Mouse (Mus musculus) heart, adult 18-20 months (tissue): ENCODE results near the gene Klrb1. TPM values are rescaled to one million over a fixed set of nuclear protein-coding genes. Genes with fewer than 3 reads are reported as not detected.
"Not testable (repeated sequence)": the region's sequence is repeated elsewhere in the genome, so short reads cannot be mapped to it uniquely, and the experiment has no call there.

Experiments
- DNase-seq, 2 experiments: peaks; one replicate each; pipeline ENCODE4 v3.0.0; 2021 to 2022; ENCODE audit warnings: mixed read lengths in 1 of 2
- long read RNA-seq, 2 experiments: library from polyadenylated mRNA; stranded (forward); transcript quantifications; one replicate each; pipeline ENCODE4 v2.0.0; 2021
- total RNA-seq, 2 experiments: library from RNA; stranded (reverse); gene quantifications; 2 replicates each; pipeline ENCODE4 v1.2.3; 2021

The Klrb1 gene
- total RNA-seq, result not detected
- long read RNA-seq, experiment 1, result 0 reads
- long read RNA-seq, experiment 2, result 0 reads

GRCm38 (mm10) chr6:128722959-128723358 is at the start of gene Klrb1:
Gene Klrb1, minus strand, starts transcription at chr6:128723059.
- DNase-seq, result no peak

- DNase-seq, result no peak
These were observed 46.8 kb upstream of the Klrb1 start for GRCm38 (mm10) chr6:128769481-128770253.

- no peak for DNase-seq
These were observed 45.2 kb upstream of the Klrb1 start for GRCm38 (mm10) chr6:128768047-128768446.

- DNase-seq, result peak; percentile 53 to 54
These were observed 43.8 kb upstream of the Klrb1 start for GRCm38 (mm10) chr6:128766486-128767254.

GRCm38 (mm10) chr6:128765211-128765610 is 42.4 kb upstream of the Klrb1 start:
- no peak for DNase-seq

DNA sequence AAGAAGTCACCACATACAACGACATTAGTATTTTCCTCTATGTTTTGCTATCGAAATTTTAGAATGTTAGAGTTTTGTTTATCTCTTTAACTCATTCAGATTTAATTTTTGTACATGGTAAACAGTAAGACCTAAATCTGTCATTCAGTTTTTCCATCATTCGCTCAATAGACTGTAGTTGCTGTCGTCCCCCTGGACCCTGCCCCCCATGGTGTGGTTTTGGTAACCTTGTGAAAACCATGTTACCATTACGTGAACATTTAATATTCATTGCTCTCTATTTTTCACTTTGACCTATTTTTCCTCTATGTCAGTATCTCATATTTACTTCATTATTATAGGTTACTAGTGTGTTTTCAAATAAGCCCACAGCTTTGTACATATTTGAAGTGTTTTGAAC is 41.7 kb upstream of the Klrb1 start:
- DNase-seq, result no peak

DNA sequence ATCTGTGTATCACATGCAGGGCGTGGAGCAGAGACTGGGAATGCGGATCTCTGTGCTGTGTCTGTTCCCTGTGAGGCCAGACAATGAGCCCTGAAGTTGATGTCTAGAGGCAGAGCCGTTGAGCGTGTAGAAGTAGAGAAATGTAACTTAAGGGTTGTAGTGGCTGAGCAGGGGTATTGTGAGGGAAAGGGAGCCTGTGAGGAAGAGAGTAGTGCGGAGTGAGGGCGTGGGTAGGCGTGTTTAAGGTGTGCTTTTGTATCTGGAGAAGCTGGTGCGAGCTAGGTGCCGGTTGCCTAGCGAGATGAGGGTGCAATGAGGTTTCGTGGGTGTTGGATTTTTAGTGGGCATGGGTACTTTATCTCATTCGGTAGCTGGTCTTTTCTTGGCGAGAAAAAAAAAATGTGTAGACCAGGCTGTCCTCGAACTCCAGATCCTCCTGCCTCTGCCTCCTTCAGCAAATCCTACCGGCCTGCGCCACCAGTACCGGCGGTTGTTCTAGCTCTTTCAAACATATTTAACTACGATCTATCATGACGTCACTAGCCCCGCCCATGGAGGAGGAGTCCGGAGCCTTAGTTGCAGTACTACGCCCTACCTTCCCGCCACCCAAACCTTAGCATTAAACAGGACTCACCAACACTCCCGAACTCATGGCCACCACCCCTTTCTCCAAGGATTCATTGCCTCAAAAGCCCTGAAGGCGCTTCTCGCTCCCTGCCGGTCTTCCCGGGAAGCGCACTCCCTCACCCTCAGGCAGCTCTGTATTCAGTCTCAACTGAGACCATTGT is 41.1 kb upstream of the Klrb1 start:
- peak; percentile 97 to 98 for DNase-seq

DNA sequence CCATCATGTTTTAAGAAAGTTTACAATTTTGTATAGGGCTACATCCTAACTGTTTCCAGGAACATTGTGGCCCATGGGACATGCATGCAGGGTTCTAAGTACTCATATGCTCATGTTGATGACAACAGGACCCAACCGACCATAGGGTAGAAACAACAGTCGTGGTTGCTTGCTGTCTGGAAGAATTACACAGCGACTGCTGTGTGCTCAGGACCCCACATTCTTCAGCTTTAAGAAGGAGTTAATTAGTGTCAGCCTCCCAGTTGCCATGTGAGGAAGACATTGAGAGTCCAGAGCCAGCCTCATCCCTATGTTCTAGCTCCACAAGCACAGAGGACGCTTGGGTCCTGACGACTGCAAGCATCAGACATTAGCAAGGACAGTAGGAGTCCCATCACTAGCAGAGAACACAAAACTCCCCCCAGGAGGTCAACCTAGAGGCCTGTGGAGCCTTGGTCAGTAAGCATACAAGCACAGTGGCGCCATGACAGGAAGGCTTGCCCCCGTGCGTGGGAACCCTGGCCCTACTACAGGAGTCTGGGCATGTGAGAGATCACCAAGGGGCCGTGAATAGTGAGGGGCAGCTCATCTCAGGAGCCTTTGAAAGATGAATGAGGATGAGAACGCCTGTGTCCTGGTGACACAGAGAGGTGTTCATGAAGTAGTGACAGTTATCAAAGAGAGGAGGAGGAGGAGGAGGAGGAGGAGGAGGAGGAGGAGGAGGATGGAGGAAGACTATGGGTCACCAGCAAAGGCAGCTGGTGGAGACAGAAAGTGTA is 40.2 kb upstream of the Klrb1 start:
- not testable (repeated sequence) for DNase-seq

GRCm38 (mm10) chr6:128761144-128761540 is 38.3 kb upstream of the Klrb1 start:
- DNase-seq, result no peak

DNA sequence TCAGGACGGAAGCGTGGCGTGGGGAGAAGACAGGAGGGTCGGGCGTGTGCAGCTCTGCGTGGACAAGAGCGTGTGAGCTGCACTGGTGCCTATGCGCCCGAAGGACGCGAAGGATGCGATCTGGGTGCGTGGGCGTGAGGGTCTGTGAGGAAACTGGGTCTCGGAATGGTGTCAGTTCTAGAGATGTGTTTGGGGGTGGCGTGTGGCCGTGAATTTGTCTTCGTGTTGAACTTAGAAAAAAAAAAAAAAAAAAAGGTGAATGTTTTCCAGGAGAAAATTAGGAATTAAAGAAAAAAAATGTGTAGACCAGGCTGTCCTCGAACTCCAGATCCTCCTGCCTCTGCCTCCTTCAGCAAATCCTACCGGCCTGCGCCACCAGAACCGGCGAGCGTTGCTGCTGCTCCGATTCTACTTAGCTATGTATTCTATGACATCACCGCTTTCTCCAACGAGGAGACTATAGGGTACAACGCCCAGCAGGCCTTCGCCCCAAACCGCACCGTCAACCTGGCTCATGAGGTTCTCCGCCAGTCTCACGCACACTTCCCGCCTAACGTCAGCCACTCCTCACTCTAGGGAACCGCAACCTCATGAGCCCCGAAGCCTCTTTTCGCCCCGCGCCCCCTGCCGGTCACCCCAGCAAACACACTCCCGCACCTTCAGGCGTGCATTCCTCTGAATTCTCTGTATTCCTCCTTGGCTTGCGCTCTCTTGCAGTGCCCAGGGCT is 37.7 kb upstream of the Klrb1 start:
- DNase-seq, result peak; percentile 91 to 96

DNA sequence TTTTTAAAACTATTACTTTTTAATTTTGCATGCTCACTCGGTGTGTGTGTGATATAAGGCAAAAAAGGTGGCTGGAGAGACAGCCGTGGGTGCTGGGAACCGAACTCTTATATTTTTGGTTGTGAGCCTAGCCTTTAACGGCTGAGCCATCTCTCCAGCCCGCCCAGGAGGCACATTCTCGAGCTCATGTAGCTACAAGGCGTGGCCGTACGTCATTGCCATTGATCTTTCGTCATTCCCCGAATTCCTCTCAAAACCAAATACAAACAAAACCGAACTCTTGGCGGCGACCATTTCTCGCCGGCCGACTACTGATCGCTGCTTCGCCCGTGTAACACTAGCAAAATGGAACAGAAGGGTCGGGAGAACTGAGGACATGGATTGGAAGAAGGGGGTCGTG is 37.2 kb upstream of the Klrb1 start:
- peak; percentile 91 to 98 for DNase-seq

- DNase-seq, result no peak
These were observed 36.5 kb upstream of the Klrb1 start for GRCm38 (mm10) chr6:128759221-128759950.

DNA sequence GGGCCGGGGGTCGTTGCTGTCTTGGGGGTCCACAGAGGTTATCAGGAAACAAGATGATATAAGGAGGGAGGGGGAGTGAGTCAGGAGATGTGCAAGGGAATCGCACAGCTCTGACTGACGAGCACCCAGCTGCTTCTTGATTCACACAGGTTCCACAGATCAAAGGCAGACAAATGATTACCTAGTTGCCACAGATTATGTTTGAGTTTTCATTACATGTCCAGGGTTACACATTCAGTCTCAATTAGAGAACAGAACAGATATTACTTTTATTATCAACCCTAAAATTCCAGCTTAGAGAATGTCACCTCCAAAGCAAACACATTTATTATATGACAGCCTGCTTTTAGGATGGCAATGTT is 32.5 kb upstream of the Klrb1 start:
- not testable (repeated sequence) for DNase-seq

GRCm38 (mm10) chr6:128754748-128755401 is 32.0 kb upstream of the Klrb1 start:
- not testable (repeated sequence) for DNase-seq

DNA sequence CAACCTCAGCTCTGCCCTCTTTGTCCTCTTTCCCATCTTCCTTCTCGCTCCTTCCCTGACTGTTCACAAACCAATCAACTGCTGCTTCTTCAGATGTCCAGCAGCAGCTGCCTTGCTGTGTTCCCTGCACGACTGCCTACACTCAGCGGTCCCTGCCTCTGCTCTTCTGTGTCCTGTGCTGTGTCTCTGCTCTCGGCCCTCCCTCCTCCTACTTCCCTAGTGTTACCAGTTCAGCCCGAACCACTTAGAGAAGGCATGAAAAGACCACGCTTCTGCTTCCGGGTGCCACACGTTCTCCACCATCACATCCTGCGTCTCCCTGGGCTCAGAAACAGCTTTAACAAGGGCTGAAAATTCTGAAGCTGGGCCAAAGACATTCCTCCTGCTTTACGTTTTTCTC is 31.4 kb upstream of the Klrb1 start:
- peak in 1 of 2 experiments; percentile 36 for DNase-seq

GRCm38 (mm10) chr6:128753610-128754224 is 30.9 kb upstream of the Klrb1 start:
- DNase-seq, result peak; percentile 88 to 90

- DNase-seq, result not testable (repeated sequence)
These were observed 24.1 kb upstream of the Klrb1 start for GRCm38 (mm10) chr6:128747006-128747405.

DNA sequence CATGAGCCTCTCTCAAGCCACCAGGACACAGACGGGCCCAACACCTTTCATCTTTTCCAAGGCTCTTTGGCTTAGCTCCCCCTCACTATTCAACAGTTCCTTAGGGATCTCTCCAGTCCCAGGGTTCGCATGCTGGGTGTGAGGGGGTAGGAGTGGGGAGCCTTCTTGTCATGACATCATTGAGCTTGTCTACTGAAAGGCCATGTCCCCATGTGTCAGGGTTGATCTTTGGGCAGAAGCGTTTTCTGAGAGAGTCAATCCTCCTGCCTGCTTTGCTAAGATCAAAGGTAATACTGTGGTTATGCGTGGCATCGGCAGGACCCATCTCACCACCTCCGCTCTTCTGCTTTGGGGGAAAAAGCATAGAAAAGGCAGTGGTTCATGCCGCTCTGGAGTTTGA is 14.6 kb upstream of the Klrb1 start:
- DNase-seq, result no peak

DNA sequence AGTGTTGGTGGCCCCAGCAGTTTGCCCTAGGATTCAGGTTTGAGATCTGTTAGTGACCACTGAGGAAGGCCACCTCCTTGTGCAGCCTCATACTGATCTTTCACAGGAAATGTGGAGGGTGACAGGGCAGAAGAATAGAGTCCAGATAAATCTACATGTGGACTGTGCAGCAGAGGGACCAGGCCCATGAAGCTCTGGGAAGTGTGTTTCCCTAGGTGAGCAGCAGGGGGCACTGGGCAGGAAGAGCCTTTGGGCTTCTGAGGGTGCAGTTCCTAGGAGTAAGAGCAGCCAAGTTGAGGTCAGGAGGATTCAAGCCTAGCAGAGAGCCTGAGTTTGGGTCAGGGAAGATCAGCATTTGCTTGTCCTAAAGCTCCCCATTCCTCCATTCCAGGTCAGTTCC is 13.2 kb upstream of the Klrb1 start:
- peak in 1 of 2 experiments; percentile 26 for DNase-seq
